Mouse (Mus musculus) right cerebral cortex, postnatal 14 days (tissue): ENCODE results near the gene Tgm4.

Experiments
- DNase-seq: peaks from one replicate; pipeline ENCODE4 v3.0.0; 2022

The Tgm4 gene

DNA sequence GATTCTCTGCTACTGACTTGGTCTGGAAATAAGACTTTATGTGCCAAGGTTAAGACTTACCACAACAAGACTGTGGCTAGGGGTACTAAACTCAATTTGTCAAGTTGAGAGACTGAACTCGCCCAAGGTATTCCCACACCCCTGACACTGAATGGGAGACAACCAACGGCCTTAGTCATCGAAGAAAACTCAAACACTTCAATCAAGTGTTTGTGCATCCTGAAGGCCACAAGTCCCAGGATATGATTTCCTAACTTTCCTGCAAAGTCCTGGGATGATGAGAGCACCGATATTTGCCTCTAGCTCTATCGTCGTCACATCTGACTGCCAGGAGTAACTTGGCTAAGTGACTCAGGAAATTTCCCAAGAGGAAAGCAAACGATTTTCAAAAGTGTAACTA, 74.7 kb downstream of the Tgm4 start:
- DNase-seq = no peak

- no peak for DNase-seq
Observed at GRCm38 (mm10) chr9:123111751-123112221, 77.3 kb downstream of the Tgm4 start.

GRCm38 (mm10) chr9:123112805-123113521, 78.4 kb downstream of the Tgm4 start, which contains the start of the genes Zdhhc3 and Exosc7:
TSS of gene Zdhhc3 (minus strand) at chr9:123113205.
TSS of gene Exosc7 (plus strand) at chr9:123113215.
- DNase-seq = peak; percentile 87

GRCm38 (mm10) chr9:123113931-123114330, 79.4 kb downstream of the Tgm4 start:
- no peak for DNase-seq

DNA sequence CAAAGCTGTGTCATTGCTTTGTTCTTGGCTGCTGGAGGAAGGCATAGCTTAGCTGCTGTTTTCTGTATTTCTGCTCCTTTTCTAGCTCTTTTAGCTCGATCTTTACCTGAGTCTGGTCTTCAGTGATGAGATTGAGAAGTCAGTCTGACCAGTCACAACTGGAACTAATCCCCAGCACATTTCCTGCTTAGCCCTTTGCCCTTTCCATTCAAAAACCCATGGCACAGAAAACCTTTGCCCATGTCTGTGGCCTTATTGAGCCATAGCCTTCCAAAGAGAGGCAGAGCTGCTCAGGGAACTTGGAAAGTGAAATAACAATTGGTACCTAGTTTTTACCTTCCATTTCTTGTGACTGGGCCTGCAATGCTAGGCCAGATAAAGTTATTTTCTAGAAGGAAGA, 81.0 kb downstream of the Tgm4 start:
- no peak for DNase-seq
